Mouse (Mus musculus) B cell, adult (primary cell): ENCODE data around the gene Olfr1087. TPM values are rescaled to one million over a fixed set of nuclear protein-coding genes. Genes with fewer than 3 reads are reported as not detected.

Experiments
- total RNA-seq: library from RNA; stranded (reverse); gene quantifications from 4 replicates; pipeline ENCODE4 v1.2.4, GENCODE M21; 2023; ENCODE audit not compliant: inconsistent age

Gene Olfr1087
- not detected in 4 replicates for total RNA-seq

GRCm38 (mm10) chr2:86698295-86698694 is at the start of gene Olfr1087:
Olfr1087 (minus strand) TSS chr2:86698395.

GRCm38 (mm10) chr2:86733601-86734000 is 35.4 kb upstream of the Olfr1087 start, which contains the start of gene Olfr1089:
Olfr1089 (minus strand) TSS chr2:86733701.

GRCm38 (mm10) chr2:86679992-86680391 is 18.2 kb downstream of the Olfr1087 start, which contains the start of gene Olfr1086:
Olfr1086 (minus strand) TSS chr2:86680092.

GRCm38 (mm10) chr2:86661919-86662318 is 36.3 kb downstream of the Olfr1087 start, which contains the start of gene Olfr1085:
Olfr1085 (minus strand) TSS chr2:86662019.

GRCm38 (mm10) chr2:86639625-86640024 is 58.6 kb downstream of the Olfr1087 start, which contains the start of gene Olfr1084:
Olfr1084 (minus strand) TSS chr2:86639725.

Other genes starting within 250 kb of the Olfr1087 start
- not detected in 4 replicates for gene Olfr1065, start 247.8 kb downstream of the Olfr1087 start, total RNA-seq
- gene Olfr1066, start 242.1 kb downstream of the Olfr1087 start, total RNA-seq = not detected in 4 replicates
- not detected in 4 replicates for gene Olfr228, start 211.0 kb downstream of the Olfr1087 start, total RNA-seq
- not detected in 4 replicates for gene Olfr1076, start 189.9 kb downstream of the Olfr1087 start, total RNA-seq
- not detected in 4 replicates for gene Olfr1079, start 155.9 kb downstream of the Olfr1087 start, total RNA-seq
- not detected in 4 replicates for gene Olfr1080, start 140.2 kb downstream of the Olfr1087 start, total RNA-seq
- gene Olfr1082, start 99.4 kb downstream of the Olfr1087 start, total RNA-seq = not detected in 4 replicates
- not detected in 4 replicates for gene Olfr1084, start 58.7 kb downstream of the Olfr1087 start, total RNA-seq
- gene Olfr1085, start 36.4 kb downstream of the Olfr1087 start, total RNA-seq = not detected in 4 replicates
- gene Olfr1086, start 18.3 kb downstream of the Olfr1087 start, total RNA-seq = not detected in 4 replicates
- not detected in 4 replicates for gene Olfr1089, start 35.3 kb upstream of the Olfr1087 start, total RNA-seq
- gene Olfr1090, start 60.6 kb upstream of the Olfr1087 start, total RNA-seq = not detected in 4 replicates
- gene Olfr1093, start 84.1 kb upstream of the Olfr1087 start, total RNA-seq = not detected in 4 replicates
- not detected in 4 replicates for gene Olfr141, start 111.6 kb upstream of the Olfr1087 start, total RNA-seq
- gene Olfr1094, start 126.3 kb upstream of the Olfr1087 start, total RNA-seq = not detected in 4 replicates
- gene Olfr1095, start 153.3 kb upstream of the Olfr1087 start, total RNA-seq = not detected in 4 replicates
- not detected in 4 replicates for gene Gm13723, start 176.4 kb upstream of the Olfr1087 start, total RNA-seq
- not detected in 4 replicates for gene Olfr1097, start 193.8 kb upstream of the Olfr1087 start, total RNA-seq
- not detected in 4 replicates for gene Olfr1098, start 226.2 kb upstream of the Olfr1087 start, total RNA-seq